Mouse (Mus musculus) adrenal gland, postnatal 4 days (tissue): ENCODE measurements at regions not wholly inside any gene's neighbourhood (a gene's known extent, or its start where the extent isn't known, plus 50 kb on each side); places are given as distances from the start of the nearest gene placed in this dataset.

Experiments
- DNase-seq, 2 experiments: peaks; one replicate each; pipeline ENCODE4 v3.0.0; 2021 to 2022; ENCODE audit warnings: low spot score in 2 of 2, mixed read lengths in 2 of 2

DNA sequence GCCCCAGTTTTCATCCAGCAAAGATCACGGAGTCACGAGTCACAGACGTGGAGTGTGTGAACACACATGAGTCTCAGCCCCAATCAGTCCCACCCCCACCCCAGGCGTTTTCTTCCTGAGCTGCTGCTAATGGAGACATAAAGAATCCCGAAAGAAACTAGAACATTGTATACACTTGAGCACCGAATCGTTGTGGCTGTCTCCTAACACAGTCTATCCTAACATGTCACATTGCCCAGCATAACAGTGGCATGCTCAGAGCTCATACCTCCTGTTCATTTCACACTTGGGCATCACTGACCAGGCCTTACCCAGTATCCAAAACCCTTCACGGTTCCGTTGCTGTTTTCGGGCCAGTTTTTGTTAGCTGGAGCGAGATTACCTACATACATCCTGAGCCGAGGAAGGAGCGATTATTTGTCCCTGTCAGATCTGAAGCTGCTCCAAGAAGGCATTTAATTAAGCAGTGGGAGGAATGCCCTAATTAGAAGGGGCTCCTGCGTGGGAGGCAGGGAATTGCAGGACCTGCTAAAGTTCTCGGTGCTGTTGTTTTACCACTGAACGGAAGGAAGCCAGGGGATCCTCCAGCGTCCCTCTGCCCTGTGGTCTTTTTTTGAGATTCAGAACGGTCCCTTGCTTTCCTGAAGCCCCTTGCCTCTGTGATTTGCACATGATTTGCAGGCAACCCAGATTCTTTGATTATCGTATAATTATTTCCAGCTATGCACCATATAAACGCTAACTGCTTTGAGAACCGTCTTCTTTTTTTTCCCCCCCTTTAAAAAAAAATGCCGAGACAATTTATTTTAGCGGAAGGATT, 53.4 kb upstream of the Nap1l1 start:
- no peak for DNase-seq

DNA sequence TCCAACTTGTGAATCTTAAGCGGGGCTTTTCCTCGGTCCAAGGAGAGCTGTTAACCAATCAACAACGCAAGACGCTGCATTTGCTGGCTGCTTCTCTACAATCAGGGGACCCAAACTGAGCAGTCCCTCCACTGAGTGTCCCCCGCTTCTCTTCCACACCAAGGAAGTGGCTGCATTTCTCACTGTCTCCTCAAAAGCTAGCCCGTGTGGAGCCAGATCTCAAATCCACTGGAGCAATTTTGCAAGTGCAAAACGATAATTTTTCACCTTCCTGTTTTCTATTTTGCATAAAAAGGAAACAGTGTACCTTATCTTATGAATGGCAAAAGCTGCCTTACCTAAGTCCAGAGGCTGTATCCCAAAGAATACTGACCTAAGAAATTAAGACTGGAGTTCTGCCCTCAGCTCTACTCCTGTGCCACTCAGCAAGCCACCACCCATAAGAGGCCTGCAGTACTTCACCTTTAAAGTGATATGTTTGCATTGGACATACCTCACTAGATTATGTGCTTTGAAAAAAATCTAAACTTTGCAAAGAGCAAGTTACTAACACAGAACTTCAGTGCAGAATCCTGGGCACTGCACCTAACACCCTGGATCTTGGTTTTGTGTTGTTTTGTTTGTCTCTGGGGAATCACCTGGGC, 52.7 kb upstream of the Nap1l1 start:
- DNase-seq: no peak

DNA sequence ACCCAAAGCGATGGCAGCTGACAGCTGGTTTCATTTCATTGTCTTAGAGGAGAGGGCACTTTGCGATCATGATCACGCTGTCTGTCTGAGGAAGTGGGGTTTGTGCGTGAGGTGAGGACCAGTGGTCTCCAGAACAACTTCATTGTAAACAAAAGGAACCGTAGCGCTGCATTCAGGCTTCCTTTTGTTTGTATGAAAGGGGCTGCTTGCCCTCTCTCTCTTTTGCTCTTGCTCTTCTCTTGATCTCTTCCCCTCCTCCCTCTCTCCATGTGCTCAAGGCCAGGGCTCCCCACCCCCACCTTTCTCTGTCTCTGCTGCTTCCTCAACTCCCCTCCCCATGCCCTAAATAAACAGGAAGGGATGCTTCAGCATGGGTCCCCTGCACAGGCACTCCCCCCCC, 51.0 kb upstream of the Nap1l1 start:
- DNase-seq: no peak

DNA sequence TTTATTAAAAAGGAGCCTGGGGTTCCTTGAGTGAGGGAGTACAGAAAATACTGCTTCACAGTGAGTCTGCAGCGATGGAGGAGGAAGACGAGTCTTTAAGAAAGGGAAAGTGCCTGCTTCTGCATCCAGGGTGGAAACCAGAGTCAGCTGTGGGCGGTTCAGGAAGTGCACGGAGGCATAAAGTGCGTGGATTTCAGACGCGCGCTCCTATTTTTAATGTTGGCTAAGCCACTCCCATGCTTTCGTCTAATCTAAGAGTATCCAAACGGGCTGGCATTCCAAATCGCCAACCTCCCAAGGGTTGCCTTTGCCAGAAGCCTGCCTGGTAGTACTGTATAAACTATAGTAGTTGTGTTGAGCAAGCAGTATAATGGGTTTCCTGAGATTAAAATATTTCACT, 50.4 kb upstream of the Nap1l1 start:
- no peak for DNase-seq
